7 mouse cellular contexts compared by ENCODE assay signal in the genomic region with DNA sequence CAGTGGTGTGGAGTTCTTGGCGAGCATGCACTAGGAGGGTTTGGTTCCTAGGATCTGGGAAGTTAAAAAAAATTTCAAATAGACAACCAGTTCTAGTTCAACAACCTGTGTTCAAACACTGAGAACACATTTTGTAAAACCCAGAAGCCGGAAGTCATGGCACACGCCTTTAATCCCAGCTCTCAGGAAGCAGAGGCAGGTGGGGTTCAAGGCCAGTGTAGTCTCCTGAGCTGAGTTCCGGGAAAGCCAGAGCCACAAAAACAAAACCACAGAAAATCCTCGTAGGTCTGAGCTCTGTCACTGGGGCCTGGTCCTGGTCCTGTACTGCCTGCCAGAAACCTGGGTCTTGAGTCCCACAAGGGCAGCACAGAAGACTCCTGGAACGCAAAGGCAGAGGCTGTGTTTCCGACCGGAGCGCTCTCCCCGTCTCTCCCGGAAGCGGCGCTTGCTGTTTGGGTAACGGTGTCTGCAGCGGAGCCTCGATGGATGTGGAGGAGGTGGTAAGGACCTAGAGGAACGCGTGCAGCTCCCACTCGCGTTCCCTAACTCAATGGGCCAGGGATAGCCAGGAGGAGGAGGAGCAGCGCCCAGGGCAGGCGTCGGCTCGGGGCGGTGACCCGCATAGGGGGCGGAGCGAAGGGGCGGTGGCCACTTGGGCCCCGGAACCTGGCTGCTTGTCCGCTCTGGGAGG. TPM values are rescaled to one million over a fixed set of nuclear protein-coding genes. Genes with fewer than 3 reads are reported as not detected.
DNase-seq lines count a peak whose midpoint lies in the region; ATAC-seq lines count a peak whose summit lies in the region.

Gene Taf1b, plus strand, starts transcription at position 210 of the 691 bp plus-strand sequence.

- H3K4me2 ChIP-seq in intestine, embryonic 15.5 days (replicated peaks): peak within 1 kb of the TSS; percentile 61

- no peaks in the 10 kb centered on the region for H3K4me1 ChIP-seq in intestine, embryonic 15.5 days (replicated peaks)
- H3K4me1 ChIP-seq in midbrain, embryonic 10.5 days: 0 out of 2 replicates have a peak, but pooled peaks cover 2% of the 10 kb centered on the region

- H3K9ac ChIP-seq in intestine, embryonic 15.5 days: peak within 1 kb of the TSS; percentile 59

- peak; percentile 87 to 96 for DNase-seq in adrenal gland, adult (ENCODE audit: inconsistent age in 2 of 2, low spot score in 1 of 2)
- peak; percentile 85 for DNase-seq in embryo, embryonic 10.5 days (ENCODE audit: low spot score)
- peak; percentile 76 for DNase-seq in gastrocnemius, postnatal 25 days
- DNase-seq in left cerebral cortex, postnatal 25 days (ENCODE audit: low spot score in 2 of 2): peak; percentile 83
- peak; percentile 83 for DNase-seq in midbrain, embryonic 10.5 days (ENCODE audit: low spot score)
- DNase-seq in right cerebral cortex, postnatal 4 days: peak; percentile 89

- no peaks in the 10 kb centered on the region for H3K27me3 ChIP-seq in intestine, embryonic 15.5 days (replicated peaks)
- H3K27me3 ChIP-seq in midbrain, embryonic 10.5 days (ENCODE audit: low read depth, poor library complexity, severe bottlenecking): no peaks in the 10 kb centered on the region

- no peaks in the 10 kb centered on the region for H3K9me3 ChIP-seq in intestine, embryonic 15.5 days
- no peaks in the 10 kb centered on the region for H3K9me3 ChIP-seq in midbrain, embryonic 10.5 days (replicated peaks)

- 9% methylated on average over 31 of the region's 31 CpGs for WGBS in intestine, embryonic 15.5 days
- WGBS in midbrain, embryonic 10.5 days: 10% methylated on average over 31 of the region's 31 CpGs

- peak; percentile 97 for ATAC-seq in intestine, embryonic 15.5 days

- intact Hi-C loops in left cerebral cortex, postnatal 25 days (cut with DNase I): no loop called here

- H3K4me3 ChIP-seq in intestine, embryonic 15.5 days (replicated peaks): peak within 1 kb of the TSS; percentile 75
- peak within 1 kb of the TSS; percentile 81 for H3K4me3 ChIP-seq in midbrain, embryonic 10.5 days

- H3K36me3 ChIP-seq in intestine, embryonic 15.5 days: no peaks in the 10 kb centered on the region
- peaks cover 10% of the 10 kb centered on the region for H3K36me3 ChIP-seq in midbrain, embryonic 10.5 days

- peak within 1 kb of the TSS; percentile 72 for H3K27ac ChIP-seq in intestine, embryonic 15.5 days
- peak within 1 kb of the TSS; percentile 89 for H3K27ac ChIP-seq in midbrain, embryonic 10.5 days (replicated peaks)

RNA-seq across cellular contexts. Expression of gene Taf1b, which starts in this region (rescaled TPM):
- 1 to 10 TPM; 6.3 to 6.6 TPM for total RNA-seq in gastrocnemius, postnatal 25 days (2021)
- 19.5 and 19.9 TPM in 2 replicates for polyA plus RNA-seq in intestine, embryonic 15.5 days (2015; fragmentation: Nextera tagmentation; extraction: Ambion mirVana)
- total RNA-seq in left cerebral cortex, postnatal 25 days (2021): 10 to 100 TPM; 26.9 to 27.1 TPM
- 30.2 and 30.3 TPM in 2 replicates for polyA plus RNA-seq in midbrain, embryonic 10.5 days (2016; fragmentation: Nextera tagmentation; extraction: Ambion mirVana)

Comparison
In these comparisons a context has a peak if more than half of its experiments do, and no peak if none do; other contexts are left out.
1. Peak in every context shown above with its lines: DNase-seq, ATAC-seq, H3K4me3 ChIP-seq and H3K27ac ChIP-seq.